Mouse (Mus musculus): ENCODE measurements around the gene Rb1. TPM values are rescaled to one million over a fixed set of nuclear protein-coding genes. Genes with fewer than 3 reads are reported as not detected.
A peak's percentile ranks its signal among the peaks of the same experiment; 100 is the strongest.

Gene Rb1
- polyA plus RNA-seq, 1 experiment: 14.2 TPM

- Histone ChIP-seq H3K79me2 (ENCODE audit: control insufficient read depth, insufficient read depth) (no peaks in the 10 kb centered on the region), H3K36me3 (ENCODE audit: control insufficient read depth, insufficient read depth) (no peaks in the 10 kb centered on the region), H3ac (ENCODE audit: control insufficient read depth, insufficient read length) (no peak overlapping the region), H3K4me3 (no peak overlapping the region), H3K4me2 (ENCODE audit: low read depth) (no peak overlapping the region), H3K27me3 (ENCODE audit: control insufficient read depth, insufficient read depth, insufficient read length) (no peaks in the 10 kb centered on the region)
- TF ChIP-seq MYOG (IDR thresholded peaks at IDR 0.05; ENCODE audit: control insufficient read depth in 1 of 3, insufficient read depth in 1 of 3, insufficient read length in 2 of 3, low read depth in 2 of 3) (no peak), USF1 (IDR thresholded peaks at IDR 0.05; ENCODE audit: low read depth) (no peak), TCF12 (IDR thresholded peaks at IDR 0.05; ENCODE audit: insufficient read depth, poor library complexity, severe bottlenecking) (no peak), MYOD1 (IDR thresholded peaks at IDR 0.05; ENCODE audit: control insufficient read depth in 1 of 3, insufficient read length in 2 of 3, low read depth in 2 of 3) (no peak), REST (IDR thresholded peaks at IDR 0.05; ENCODE audit: insufficient read depth, insufficient read length) (no peak), CEBPB (IDR thresholded peaks at IDR 0.05; ENCODE audit: insufficient read depth, poor library complexity, severe bottlenecking) (no peak), SRF (IDR thresholded peaks at IDR 0.05; ENCODE audit: control insufficient read depth, insufficient read length, low read depth) (no peak), POLR2AphosphoS2 (IDR thresholded peaks at IDR 0.05; ENCODE audit: insufficient read length, low read depth) (no peak), TCF3 (IDR thresholded peaks at IDR 0.05; ENCODE audit: insufficient read length, low read depth) (no peak), POLR2A (IDR thresholded peaks at IDR 0.05; ENCODE audit: insufficient read length, low read depth) (no peak), MAX (IDR thresholded peaks at IDR 0.05; ENCODE audit: low read depth) (no peak), E2F4 (IDR thresholded peaks at IDR 0.05; ENCODE audit: insufficient read depth) (no peak)
These were observed 5.8 kb upstream of the Rb1 start for GRCm38 (mm10) chr14:73331386-73331785.

GRCm38 (mm10) chr14:73329871-73330270 lies 4.2 kb upstream of the Rb1 start:
- no peaks in the 10 kb centered on the region for H3K27me3 ChIP-seq (ENCODE audit: control insufficient read depth, insufficient read depth, insufficient read length)
- no peaks in the 10 kb centered on the region for H3K79me2 ChIP-seq (ENCODE audit: control insufficient read depth, insufficient read depth)
- no peak overlapping the region for H3K4me2 ChIP-seq (ENCODE audit: low read depth)
- H3K36me3 ChIP-seq (ENCODE audit: control insufficient read depth, insufficient read depth): no peaks in the 10 kb centered on the region
- no peak overlapping the region for H3K4me3 ChIP-seq
- TF ChIP-seq MAX (IDR thresholded peaks at IDR 0.05; ENCODE audit: low read depth): no peak
- no peak for TF ChIP-seq POLR2A (IDR thresholded peaks at IDR 0.05; ENCODE audit: insufficient read length, low read depth)
- TF ChIP-seq CEBPB (IDR thresholded peaks at IDR 0.05; ENCODE audit: insufficient read depth, poor library complexity, severe bottlenecking): no peak
- TF ChIP-seq REST (IDR thresholded peaks at IDR 0.05; ENCODE audit: insufficient read depth, insufficient read length): no peak
- no peak for TF ChIP-seq TCF3 (IDR thresholded peaks at IDR 0.05; ENCODE audit: insufficient read length, low read depth)
- TF ChIP-seq USF1 (IDR thresholded peaks at IDR 0.05; ENCODE audit: low read depth): no peak
- no peak for TF ChIP-seq SRF (IDR thresholded peaks at IDR 0.05; ENCODE audit: control insufficient read depth, insufficient read length, low read depth)
- H3ac ChIP-seq (ENCODE audit: control insufficient read depth, insufficient read length): no peak overlapping the region

GRCm38 (mm10) chr14:73326511-73326910 lies 889 bp upstream of the Rb1 start:
- peak overlapping the region; percentile 95 for H3K4me2 ChIP-seq (ENCODE audit: low read depth)
- H3K27me3 ChIP-seq (ENCODE audit: control insufficient read depth, insufficient read depth, insufficient read length): no peaks in the 10 kb centered on the region
- peak overlapping the region; percentile 32 for H3ac ChIP-seq (ENCODE audit: control insufficient read depth, insufficient read length)
- H3K79me2 ChIP-seq (ENCODE audit: control insufficient read depth, insufficient read depth): peaks cover 29% of the 10 kb centered on the region
- no peaks in the 10 kb centered on the region for H3K36me3 ChIP-seq (ENCODE audit: control insufficient read depth, insufficient read depth)
- H3K4me3 ChIP-seq: peak overlapping the region; percentile 42
- TF ChIP-seq MYOG (IDR thresholded peaks at IDR 0.05; ENCODE audit: control insufficient read depth in 1 of 3, insufficient read depth in 1 of 3, insufficient read length in 2 of 3, low read depth in 2 of 3) (no peak), POLR2AphosphoS2 (IDR thresholded peaks at IDR 0.05; ENCODE audit: insufficient read length, low read depth) (no peak), TCF12 (IDR thresholded peaks at IDR 0.05; ENCODE audit: insufficient read depth, poor library complexity, severe bottlenecking) (no peak), CEBPB (IDR thresholded peaks at IDR 0.05; ENCODE audit: insufficient read depth, poor library complexity, severe bottlenecking) (no peak), USF1 (IDR thresholded peaks at IDR 0.05; ENCODE audit: low read depth) (no peak), POLR2A (IDR thresholded peaks at IDR 0.05; ENCODE audit: insufficient read length, low read depth) (no peak), SRF (IDR thresholded peaks at IDR 0.05; ENCODE audit: control insufficient read depth, insufficient read length, low read depth) (no peak), E2F4 (IDR thresholded peaks at IDR 0.05; ENCODE audit: insufficient read depth) (no peak), MYOD1 (IDR thresholded peaks at IDR 0.05; ENCODE audit: control insufficient read depth in 1 of 3, insufficient read length in 2 of 3, low read depth in 2 of 3) (no peak), TCF3 (IDR thresholded peaks at IDR 0.05; ENCODE audit: insufficient read length, low read depth) (no peak), REST (IDR thresholded peaks at IDR 0.05; ENCODE audit: insufficient read depth, insufficient read length) (no peak), MAX (IDR thresholded peaks at IDR 0.05; ENCODE audit: low read depth) (no peak)

- H3K4me3 ChIP-seq: peak overlapping the region; percentile 42
- H3K79me2 ChIP-seq (ENCODE audit: control insufficient read depth, insufficient read depth): peaks cover 29% of the 10 kb centered on the region
- no peaks in the 10 kb centered on the region for H3K27me3 ChIP-seq (ENCODE audit: control insufficient read depth, insufficient read depth, insufficient read length)
- peak overlapping the region; percentile 32 for H3ac ChIP-seq (ENCODE audit: control insufficient read depth, insufficient read length)
- TF ChIP-seq SRF (IDR thresholded peaks at IDR 0.05; ENCODE audit: control insufficient read depth, insufficient read length, low read depth) (no peak), E2F4 (IDR thresholded peaks at IDR 0.05; ENCODE audit: insufficient read depth) (no peak), MYOG (IDR thresholded peaks at IDR 0.05; ENCODE audit: control insufficient read depth in 1 of 3, insufficient read depth in 1 of 3, insufficient read length in 2 of 3, low read depth in 2 of 3) (peak in 2 of 3 experiments; percentile 93 to 95), USF1 (IDR thresholded peaks at IDR 0.05; ENCODE audit: low read depth) (no peak), TCF3 (IDR thresholded peaks at IDR 0.05; ENCODE audit: insufficient read length, low read depth) (no peak), MAX (IDR thresholded peaks at IDR 0.05; ENCODE audit: low read depth) (no peak), REST (IDR thresholded peaks at IDR 0.05; ENCODE audit: insufficient read depth, insufficient read length) (no peak), TCF12 (IDR thresholded peaks at IDR 0.05; ENCODE audit: insufficient read depth, poor library complexity, severe bottlenecking) (peak; percentile 43), MYOD1 (IDR thresholded peaks at IDR 0.05; ENCODE audit: control insufficient read depth in 1 of 3, insufficient read length in 2 of 3, low read depth in 2 of 3) (peak in 2 of 3 experiments; percentile 84 to 94), POLR2A (IDR thresholded peaks at IDR 0.05; ENCODE audit: insufficient read length, low read depth) (no peak), CEBPB (IDR thresholded peaks at IDR 0.05; ENCODE audit: insufficient read depth, poor library complexity, severe bottlenecking) (no peak), POLR2AphosphoS2 (IDR thresholded peaks at IDR 0.05; ENCODE audit: insufficient read length, low read depth) (no peak)
- no peaks in the 10 kb centered on the region for H3K36me3 ChIP-seq (ENCODE audit: control insufficient read depth, insufficient read depth)
- peak overlapping the region; percentile 65 for H3K4me2 ChIP-seq (ENCODE audit: low read depth)
These were observed 777 bp downstream of the Rb1 start for GRCm38 (mm10) chr14:73324634-73325455.
